Mouse (Mus musculus): ENCODE measurements at regions not wholly inside any gene's neighbourhood (a gene's known extent, or its start where the extent isn't known, plus 50 kb on each side); places are given as distances from the start of the nearest gene placed in this dataset.

- no peaks in the 10 kb centered on the region for H3K27me3 ChIP-seq (ENCODE audit: control insufficient read depth, insufficient read depth, low read depth, low read length)
- no peak for ATAC-seq (ENCODE audit: low read depth)
- no peaks in the 10 kb centered on the region for H3K9me3 ChIP-seq (ENCODE audit: control insufficient read depth, low read length)
- H3K36me3 ChIP-seq (ENCODE audit: control insufficient read depth, insufficient read depth, low read length) = no peaks in the 10 kb centered on the region
- H3K4me3 ChIP-seq (ENCODE audit: low read length) = no peak overlapping the region
- 87% methylated on average over 5 of the region's 5 CpGs for WGBS
- H3K4me2 ChIP-seq (ENCODE audit: low read depth, low read length) = no peak overlapping the region
- H3K4me1 ChIP-seq (replicated peaks; ENCODE audit: control insufficient read depth, insufficient read depth, low read length) = no peaks in the 10 kb centered on the region
- no peak overlapping the region for H3K9ac ChIP-seq (ENCODE audit: low read length)
- no peak overlapping the region for H3K27ac ChIP-seq (ENCODE audit: low read length)
Measured at GRCm38 (mm10) chr16:92007351-92007750, 50.7 kb upstream of the Mrps6 start.

Data from lung, embryonic 16.5 days (tissue).